In the genomic region with DNA sequence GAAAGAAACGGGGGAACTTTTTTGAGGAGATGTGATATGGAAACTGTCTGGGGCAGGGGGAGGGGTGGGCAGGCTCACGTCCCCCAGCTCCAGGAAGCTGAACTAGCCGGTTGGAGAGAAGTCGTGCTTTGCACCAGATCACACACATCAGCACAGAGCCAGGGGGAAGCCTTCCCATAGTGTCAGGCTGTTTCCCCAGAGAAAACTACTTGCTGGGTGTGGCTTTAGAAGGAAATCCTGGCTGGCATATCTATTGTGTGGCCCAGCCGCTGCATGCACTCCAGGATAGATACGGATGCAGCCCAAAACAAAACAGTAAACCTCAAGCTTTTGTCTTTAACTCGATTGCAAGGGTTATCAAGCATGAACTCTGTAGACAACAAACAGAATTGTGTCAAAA, we compare ENCODE assay signal across 16 mouse cellular contexts. TPM values are rescaled to one million over a fixed set of nuclear protein-coding genes. Genes with fewer than 3 reads are reported as not detected.
DNase-seq lines count a peak whose midpoint lies in the region; ATAC-seq lines count a peak whose summit lies in the region.
"Had no signal": no experiment of that assay in that cellular context is flagged by ENCODE, and none has a peak within 500 bp of the region (broad histone marks: within the 10 kb centered on the region; RNA-seq: fewer than 3 reads in every experiment).

No protein-coding gene starts in this region.

- DNase-seq in heart, adult 9 months (ENCODE audit: low spot score in 2 of 2) = no peak
- peak; percentile 28 for DNase-seq in kidney, postnatal 14 days
- no peak for DNase-seq in kidney, adult 11 months
- DNase-seq in embryonic facial prominence, embryonic 14.5 days (ENCODE audit: low spot score) = peak; percentile 60
- DNase-seq in lung, postnatal 14 days = peak; percentile 23
- DNase-seq in cerebellum, postnatal 4 days (ENCODE audit: low spot score in 2 of 2) = no peak
- DNase-seq: adrenal gland, adult 2 months; cerebellum, adult 11 months; cerebellum, postnatal 36 days; retina, postnatal 1 day had no signal

- no peaks in the 10 kb centered on the region for H3K36me3 ChIP-seq in heart, embryonic 12.5 days
- no peaks in the 10 kb centered on the region for H3K36me3 ChIP-seq in embryonic facial prominence, embryonic 14.5 days (ENCODE audit: control insufficient read depth, insufficient read depth, low read length)
- no peaks in the 10 kb centered on the region for H3K36me3 ChIP-seq in forebrain, embryonic 12.5 days (replicated peaks)
- H3K36me3 ChIP-seq: forebrain, embryonic 15.5 days; limb, embryonic 10.5 days had no signal

- no peaks in the 10 kb centered on the region for H3K27me3 ChIP-seq in heart, embryonic 12.5 days (replicated peaks)
- H3K27me3 ChIP-seq in embryonic facial prominence, embryonic 14.5 days (replicated peaks; ENCODE audit: control insufficient read depth, insufficient read depth, low read length) = no peaks in the 10 kb centered on the region
- H3K27me3 ChIP-seq in forebrain, embryonic 12.5 days = no peaks in the 10 kb centered on the region
- H3K27me3 ChIP-seq: forebrain, embryonic 15.5 days had no signal

- WGBS in heart, embryonic 12.5 days = 29% methylated on average over 7 of the region's 7 CpGs
- WGBS in embryonic facial prominence, embryonic 14.5 days = 34% methylated on average over 7 of the region's 7 CpGs
- 67% methylated on average over 7 of the region's 7 CpGs for WGBS in forebrain, embryonic 12.5 days

- H3K27ac ChIP-seq in heart, embryonic 12.5 days (ENCODE audit: poor library complexity, severe bottlenecking) = no peak overlapping the region
- no peak overlapping the region for H3K27ac ChIP-seq in embryonic facial prominence, embryonic 14.5 days (replicated peaks; ENCODE audit: low read depth, low read length)
- H3K27ac ChIP-seq in forebrain, embryonic 12.5 days = no peak overlapping the region
- H3K27ac ChIP-seq: forebrain, embryonic 15.5 days; limb, embryonic 10.5 days; liver, embryonic 14.5 days had no signal

- H3K4me1 ChIP-seq in heart, embryonic 12.5 days (replicated peaks) = peaks cover 24% of the 10 kb centered on the region
- peaks cover 4% of the 10 kb centered on the region for H3K4me1 ChIP-seq in embryonic facial prominence, embryonic 14.5 days (ENCODE audit: control insufficient read depth, insufficient read depth, low read length)
- H3K4me1 ChIP-seq in forebrain, embryonic 12.5 days = peaks cover 7% of the 10 kb centered on the region; the same call in 1 of the 2 replicates

- peak; percentile 36; the same call in 1 of the 2 replicates for ATAC-seq in heart, embryonic 12.5 days (ENCODE audit: insufficient number of reproducible peaks, low FRiP score)
- ATAC-seq in embryonic facial prominence, embryonic 14.5 days (ENCODE audit: low read depth) = peak; percentile 37; the same call in 1 of the 2 replicates
- ATAC-seq in forebrain, embryonic 12.5 days (ENCODE audit: low FRiP score) = no peak
- ATAC-seq: forebrain, embryonic 15.5 days had no signal

- H3K4me3 ChIP-seq in heart, embryonic 12.5 days = no peak overlapping the region
- no peak overlapping the region for H3K4me3 ChIP-seq in embryonic facial prominence, embryonic 14.5 days (ENCODE audit: low read depth, low read length)
- H3K4me3 ChIP-seq in forebrain, embryonic 12.5 days (replicated peaks) = no peak overlapping the region
- H3K4me3 ChIP-seq: forebrain, embryonic 15.5 days; limb, embryonic 10.5 days had no signal

- H3K9ac ChIP-seq in heart, embryonic 12.5 days = no peak overlapping the region
- H3K9ac ChIP-seq in embryonic facial prominence, embryonic 14.5 days (ENCODE audit: low read depth, low read length) = no peak overlapping the region
- H3K9ac ChIP-seq in forebrain, embryonic 12.5 days = no peak overlapping the region
- H3K9ac ChIP-seq: forebrain, embryonic 15.5 days; liver, embryonic 14.5 days had no signal

- no peaks in the 10 kb centered on the region for H3K9me3 ChIP-seq in heart, embryonic 12.5 days (replicated peaks)
- H3K9me3 ChIP-seq in embryonic facial prominence, embryonic 14.5 days (ENCODE audit: control insufficient read depth, low read length) = no peaks in the 10 kb centered on the region
- H3K9me3 ChIP-seq in forebrain, embryonic 12.5 days = no peaks in the 10 kb centered on the region
- H3K9me3 ChIP-seq: forebrain, embryonic 15.5 days; limb, embryonic 10.5 days had no signal

- no peak overlapping the region for H3K4me2 ChIP-seq in heart, embryonic 12.5 days
- no peak overlapping the region for H3K4me2 ChIP-seq in embryonic facial prominence, embryonic 14.5 days (ENCODE audit: low read depth, low read length)
- H3K4me2 ChIP-seq in forebrain, embryonic 12.5 days = no peak overlapping the region
- H3K4me2 ChIP-seq: forebrain, embryonic 15.5 days; midbrain, embryonic 11.5 days had no signal

RNA-seq across cellular contexts. Expression of a gene that starts 49.7 kb away (rescaled TPM):
- 23.1 and 23.3 TPM in 2 replicates for polyA plus RNA-seq in heart, embryonic 12.5 days (2016; fragmentation: Nextera tagmentation; extraction: Ambion mirVana)
- 11.0 and 12.1 TPM in 2 replicates for polyA plus RNA-seq in embryonic facial prominence, embryonic 14.5 days (2014; fragmentation: Nextera tagmentation; extraction: Ambion mirVana)
- polyA plus RNA-seq in forebrain, embryonic 12.5 days (2016; fragmentation: Nextera tagmentation; extraction: Ambion mirVana) = 17.0 and 18.2 TPM in 2 replicates

Comparison
In these comparisons a context has a peak if more than half of its experiments do, and no peak if none do; other contexts are left out.
1. DNase-seq: peak in kidney, postnatal 14 days (single experiment), embryonic facial prominence, embryonic 14.5 days (single experiment) and lung, postnatal 14 days (single experiment); none in heart, adult 9 months (0 of 2), kidney, adult 11 months (single experiment) and cerebellum, postnatal 4 days (0 of 2).